Mouse (Mus musculus) liver, adult 2 months (tissue): ENCODE data around the gene 4921507P07Rik. TPM values are rescaled to one million over a fixed set of nuclear protein-coding genes. Genes with fewer than 3 reads are reported as not detected.
"Not testable (repeated sequence)": the region's sequence is repeated elsewhere in the genome, so short reads cannot be mapped to it uniquely, and the experiment has no call there.

ENCODE experiments used
- DNase-seq: peaks from one replicate; pipeline ENCODE4 v3.0.0-alpha.2; 2011; ENCODE audit warnings: low read depth, low spot score; ENCODE audit errors: extremely low read depth
- H3K27ac ChIP-seq: fragments of 200-500 bp; replicated peaks from 2 replicates; pipeline ENCODE4 v1.5.1; 2012; ENCODE audit warnings: low read depth, mild to moderate bottlenecking, control low read depth, inconsistent platforms, low read length; ENCODE audit not compliant: insufficient read depth
- H3K27me3 ChIP-seq: fragments of 200-500 bp; 2 replicates; pipeline ENCODE4 v1.6.1; 2012; ENCODE audit warnings: mild to moderate bottlenecking, moderate library complexity, low read length, inconsistent platforms; ENCODE audit not compliant: control insufficient read depth, insufficient read depth
- H3K36me3 ChIP-seq: fragments of 200-500 bp; 2 replicates; pipeline ENCODE4 v1.6.1; 2012; ENCODE audit warnings: low read length, inconsistent platforms; ENCODE audit not compliant: control insufficient read depth, insufficient read depth
- H3K4me1 ChIP-seq: fragments of 200-500 bp; 2 replicates; pipeline ENCODE4 v1.6.1; 2011; ENCODE audit warnings: low read length; ENCODE audit not compliant: control insufficient read depth, insufficient read depth
- H3K4me3 ChIP-seq: fragments of 200-500 bp; 2 replicates; pipeline ENCODE4 v1.5.1; 2011; ENCODE audit warnings: low read depth, mild to moderate bottlenecking, control low read depth, low read length, moderate library complexity; ENCODE audit not compliant: insufficient read depth
- H3K79me2 ChIP-seq: fragments of 200-500 bp; 2 replicates; pipeline ENCODE4 v1.6.1; 2012; ENCODE audit warnings: inconsistent platforms, mild to moderate bottlenecking, low read length, moderate library complexity; ENCODE audit not compliant: control insufficient read depth, insufficient read depth
- H3K9ac ChIP-seq: fragments of 200-500 bp; 2 replicates; pipeline ENCODE4 v1.6.1; 2012; ENCODE audit warnings: low read depth, mild to moderate bottlenecking, control low read depth, inconsistent platforms, low read length
- CTCF ChIP-seq: fragments of 200-500 bp; IDR thresholded peaks from 2 replicates; pipeline ENCODE4 v1.5.1; 2011; ENCODE audit warnings: low read depth, low read length, control low read depth
- POLR2A ChIP-seq: fragments of 200-500 bp; IDR thresholded peaks from 2 replicates; pipeline ENCODE4 v1.6.1; 2011; ENCODE audit warnings: low read length, control low read depth; ENCODE audit not compliant: insufficient read depth; ENCODE audit errors: extremely low read depth
- WGBS: fragments of 180-500 bp; shearing (Covaris S2); methylation state at CpG from one replicate; pipeline ENCODE4 v1.1.7; 2018; 5-methylcytosine and 5-hydroxymethylcytosine counted together
- polyA plus RNA-seq: library from polyadenylated mRNA; depleted of rRNA; stranded (reverse); fragments of >200 nt; gene quantifications from 2 replicates; pipeline ENCODE4 v1.2.3, GENCODE M21; 2012; rRNA removed
- total RNA-seq: library from RNA; depleted of rRNA; stranded (reverse); fragments of >200 nt; gene quantifications from 2 replicates; pipeline ENCODE4 v1.2.3, GENCODE M21; 2014; rRNA removed

Gene 4921507P07Rik
- total RNA-seq: 0.07 TPM in 1 of 2 replicates, not detected in the other
- 0.05 TPM in 1 of 2 replicates, not detected in the other for polyA plus RNA-seq

DNA sequence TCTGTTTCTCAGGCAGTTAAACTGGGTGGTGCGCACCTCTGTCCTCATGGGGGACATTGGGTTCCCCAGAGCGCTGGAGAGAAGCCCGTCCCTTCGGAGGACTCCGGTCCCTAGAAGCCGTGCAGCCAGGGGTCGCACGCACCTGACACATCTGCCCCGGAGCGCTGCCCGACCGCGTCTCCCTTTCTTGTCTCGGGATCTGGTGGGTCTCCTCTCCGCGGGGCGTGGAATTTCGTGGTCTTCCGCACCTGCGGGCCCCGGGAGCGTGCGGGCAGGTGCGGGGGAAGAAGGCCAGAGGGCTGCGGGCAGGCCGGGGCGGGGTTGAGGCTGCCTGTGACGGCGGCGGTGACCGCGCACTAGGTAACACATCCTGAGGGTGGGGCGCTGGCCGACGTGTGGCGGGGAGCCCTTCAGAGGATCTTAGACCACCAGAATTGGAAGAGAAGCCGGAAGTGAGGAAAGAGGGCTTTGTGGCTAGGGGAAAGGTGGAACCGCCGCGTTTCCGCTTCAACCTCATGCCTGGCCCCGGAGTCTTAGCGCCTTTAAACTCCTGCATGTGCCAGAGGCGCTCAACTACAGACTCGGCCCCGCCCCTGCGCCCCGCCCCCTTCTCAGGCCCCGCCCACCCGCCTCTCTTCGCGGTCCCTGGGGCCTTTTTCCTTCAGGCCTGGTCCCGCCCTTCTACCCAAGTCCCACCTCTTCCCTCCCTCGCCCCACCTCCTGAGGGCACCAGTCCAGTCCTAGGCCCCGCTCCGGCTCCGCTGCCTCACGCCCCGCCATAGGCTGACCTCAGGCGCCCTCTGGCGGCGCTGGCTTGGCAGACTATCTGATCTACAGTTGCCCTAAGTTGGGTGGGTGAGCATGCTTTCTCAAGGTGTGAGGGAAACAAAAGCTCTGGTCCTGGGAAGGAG is at the start of gene 4921507P07Rik:
TSS of gene 4921507P07Rik (minus strand) at position 332 of the 911 bp plus-strand sequence.
- Histone ChIP-seq H3K9ac (peak within 1 kb of the TSS; percentile 61), H3K79me2 (no peaks in the 10 kb centered on the region), H3K27me3 (no peaks in the 10 kb centered on the region), H3K36me3 (no peaks in the 10 kb centered on the region), H3K4me1 (no peaks in the 10 kb centered on the region), H3K4me3 (peak within 1 kb of the TSS; percentile 64), H3K27ac (no peak within 1 kb of the TSS)
- TF ChIP-seq POLR2A: peak; percentile 44; the same call in 1 of the 2 replicates
- peak; percentile 79 for TF ChIP-seq CTCF
- peak; percentile 85 for DNase-seq
- WGBS: 1% methylated on average over 61 of the region's 62 CpGs

GRCm38 (mm10) chr6:50644701-50645100 is 48.3 kb upstream of the 4921507P07Rik start:
- Histone ChIP-seq H3K27ac (no peak overlapping the region), H3K4me3 (no peak overlapping the region), H3K27me3 (no peaks in the 10 kb centered on the region; the same call in 1 of the 2 replicates), H3K36me3 (no peaks in the 10 kb centered on the region), H3K4me1 (no peaks in the 10 kb centered on the region), H3K79me2 (no peaks in the 10 kb centered on the region), H3K9ac (no peak overlapping the region)
- no peak for DNase-seq
- TF ChIP-seq POLR2A (no peak), CTCF (no peak)
- WGBS: 59% methylated on average over 3 of the region's 3 CpGs

GRCm38 (mm10) chr6:50641898-50642297 is 45.5 kb upstream of the 4921507P07Rik start:
- no peak overlapping the region for H3K9ac ChIP-seq
- no peak for DNase-seq
- no peak overlapping the region for H3K4me3 ChIP-seq
- H3K4me1 ChIP-seq: no peaks in the 10 kb centered on the region
- no peak overlapping the region for H3K27ac ChIP-seq
- no peaks in the 10 kb centered on the region; the same call in 1 of the 2 replicates for H3K27me3 ChIP-seq
- H3K79me2 ChIP-seq: no peaks in the 10 kb centered on the region
- no peaks in the 10 kb centered on the region for H3K36me3 ChIP-seq
- WGBS: 75% methylated on average over 5 of the region's 5 CpGs
- TF ChIP-seq CTCF (no peak), POLR2A (no peak)

GRCm38 (mm10) chr6:50640377-50640776 is 43.9 kb upstream of the 4921507P07Rik start:
- H3K27me3 ChIP-seq: no peaks in the 10 kb centered on the region; the same call in 1 of the 2 replicates
- H3K4me1 ChIP-seq: no peaks in the 10 kb centered on the region
- H3K4me3 ChIP-seq: no peak overlapping the region
- H3K9ac ChIP-seq: no peak overlapping the region
- WGBS: 71% methylated on average over 4 of the region's 4 CpGs
- H3K27ac ChIP-seq: no peak overlapping the region
- DNase-seq: no peak
- H3K79me2 ChIP-seq: no peaks in the 10 kb centered on the region
- no peaks in the 10 kb centered on the region for H3K36me3 ChIP-seq
- TF ChIP-seq CTCF (no peak), POLR2A (no peak)

DNA sequence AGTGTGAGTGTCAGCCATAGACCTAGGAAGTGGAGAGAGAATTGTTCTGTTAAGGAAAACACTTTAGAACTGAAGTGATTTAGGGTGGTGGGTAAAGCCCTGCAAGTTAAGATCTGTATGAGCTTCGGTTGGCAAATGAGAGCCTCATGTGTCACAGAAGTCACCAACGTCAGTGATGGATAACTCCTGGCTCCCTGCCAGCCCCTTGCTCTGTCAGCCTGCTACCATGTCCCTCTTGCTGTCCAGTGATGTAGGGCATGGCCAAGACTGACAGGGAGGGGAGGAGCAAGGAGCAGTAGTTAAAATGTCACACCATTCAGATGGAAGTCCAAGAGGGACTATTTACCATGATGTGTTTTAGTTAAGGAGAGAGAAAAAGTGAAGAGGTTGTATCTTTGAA is 43.2 kb upstream of the 4921507P07Rik start:
- Histone ChIP-seq H3K27me3 (no peaks in the 10 kb centered on the region; the same call in 1 of the 2 replicates), H3K36me3 (no peaks in the 10 kb centered on the region), H3K4me1 (no peaks in the 10 kb centered on the region), H3K27ac (no peak overlapping the region), H3K9ac (no peak overlapping the region), H3K4me3 (no peak overlapping the region), H3K79me2 (no peaks in the 10 kb centered on the region)
- TF ChIP-seq CTCF: no peak
- TF ChIP-seq POLR2A: no peak
- DNase-seq: no peak
- WGBS: 51% methylated on average over 2 of the region's 2 CpGs

DNA sequence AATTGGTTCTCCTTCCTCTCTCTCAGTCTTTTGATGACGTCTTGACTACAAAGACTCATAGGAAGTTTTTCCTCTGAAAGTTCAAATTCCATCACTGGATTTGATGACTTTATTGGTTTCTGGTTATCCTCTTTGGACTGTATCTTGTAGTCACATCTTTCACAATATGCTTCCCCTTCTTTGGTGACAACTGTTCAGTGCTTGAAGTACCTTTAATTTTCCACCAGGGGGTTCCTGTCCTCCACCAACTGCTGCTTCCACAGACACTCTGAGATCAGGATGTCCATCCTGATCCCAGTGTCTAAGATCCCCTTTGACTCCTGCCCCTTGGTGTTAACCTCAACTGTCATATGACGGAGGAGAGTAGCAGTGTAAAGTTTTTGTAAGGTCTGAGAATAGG is 29.7 kb upstream of the 4921507P07Rik start:
- H3K4me1 ChIP-seq, H3K36me3 ChIP-seq, H3K4me3 ChIP-seq, DNase-seq, H3K9ac ChIP-seq, H3K27ac ChIP-seq, H3K79me2 ChIP-seq, H3K27me3 ChIP-seq: not testable (repeated sequence)
- 62% methylated on average over 2 of the region's 2 CpGs for WGBS

GRCm38 (mm10) chr6:50618273-50618672 is 21.8 kb upstream of the 4921507P07Rik start:
- H3K36me3 ChIP-seq, H3K27me3 ChIP-seq, H3K79me2 ChIP-seq, H3K9ac ChIP-seq, H3K27ac ChIP-seq, H3K4me1 ChIP-seq, H3K4me3 ChIP-seq, DNase-seq: not testable (repeated sequence)
- WGBS: 67% methylated on average over 1 of the region's 1 CpGs
